Mouse (Mus musculus): ENCODE measurements around the gene Ell.

Ell gene

GRCm38 (mm10) chr8:70597417-70598272, 58.4 kb downstream of the Ell start:
- no peak for DNase-seq (ENCODE audit: low spot score in 2 of 2)

DNA sequence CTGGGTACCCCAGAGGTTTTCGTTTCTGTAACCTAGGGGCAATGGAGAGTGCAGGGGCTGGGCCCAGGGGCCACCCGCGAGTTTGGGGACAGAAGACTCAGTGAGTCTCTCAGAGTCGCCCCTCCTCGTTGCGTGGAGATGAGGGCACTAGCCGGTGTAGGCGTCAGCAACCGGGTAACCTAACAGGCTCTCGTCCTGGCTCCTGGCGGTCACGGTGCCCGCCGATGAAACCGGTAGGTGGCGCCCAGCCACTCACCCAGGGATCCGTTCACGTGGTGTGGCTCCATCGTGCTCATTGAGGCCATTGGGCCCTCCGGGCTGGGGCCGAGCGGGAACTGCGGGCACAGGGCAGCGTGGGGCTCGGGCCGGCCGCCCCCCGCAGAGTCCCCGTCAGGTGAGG, 59.0 kb downstream of the Ell start:
- DNase-seq (ENCODE audit: low spot score in 2 of 2), result peak; percentile 75 to 81

DNA sequence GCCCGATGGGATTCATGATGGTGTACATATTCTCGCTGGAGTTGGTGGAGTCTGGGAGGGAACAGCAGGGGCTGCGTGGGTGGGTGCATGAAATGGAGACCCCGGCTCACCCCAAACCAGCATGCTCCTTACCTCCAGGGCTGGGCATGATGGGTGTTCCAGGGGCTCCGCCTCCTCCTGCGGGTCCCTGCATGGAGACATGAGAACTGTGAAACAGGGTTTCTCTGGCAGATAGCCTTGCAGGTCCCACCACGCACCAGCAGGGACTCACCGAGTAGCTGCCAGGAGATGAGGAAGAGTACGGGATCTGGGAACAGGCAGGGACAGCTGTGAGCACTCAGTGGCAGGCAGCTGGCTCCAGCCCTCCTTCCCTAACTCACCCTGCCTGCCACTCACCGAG, 59.5 kb downstream of the Ell start:
- DNase-seq (ENCODE audit: low spot score in 2 of 2), result no peak

GRCm38 (mm10) chr8:70599507-70600290, 60.4 kb downstream of the Ell start:
- peak in 1 of 2 experiments; percentile 20 for DNase-seq (ENCODE audit: low spot score in 2 of 2)

- no peak for DNase-seq (ENCODE audit: low spot score in 2 of 2)
These were observed 61.4 kb downstream of the Ell start for GRCm38 (mm10) chr8:70600473-70601270.

GRCm38 (mm10) chr8:70601271-70601649, 62.0 kb downstream of the Ell start:
- DNase-seq (ENCODE audit: low spot score in 2 of 2), result peak; percentile 71 to 80

DNA sequence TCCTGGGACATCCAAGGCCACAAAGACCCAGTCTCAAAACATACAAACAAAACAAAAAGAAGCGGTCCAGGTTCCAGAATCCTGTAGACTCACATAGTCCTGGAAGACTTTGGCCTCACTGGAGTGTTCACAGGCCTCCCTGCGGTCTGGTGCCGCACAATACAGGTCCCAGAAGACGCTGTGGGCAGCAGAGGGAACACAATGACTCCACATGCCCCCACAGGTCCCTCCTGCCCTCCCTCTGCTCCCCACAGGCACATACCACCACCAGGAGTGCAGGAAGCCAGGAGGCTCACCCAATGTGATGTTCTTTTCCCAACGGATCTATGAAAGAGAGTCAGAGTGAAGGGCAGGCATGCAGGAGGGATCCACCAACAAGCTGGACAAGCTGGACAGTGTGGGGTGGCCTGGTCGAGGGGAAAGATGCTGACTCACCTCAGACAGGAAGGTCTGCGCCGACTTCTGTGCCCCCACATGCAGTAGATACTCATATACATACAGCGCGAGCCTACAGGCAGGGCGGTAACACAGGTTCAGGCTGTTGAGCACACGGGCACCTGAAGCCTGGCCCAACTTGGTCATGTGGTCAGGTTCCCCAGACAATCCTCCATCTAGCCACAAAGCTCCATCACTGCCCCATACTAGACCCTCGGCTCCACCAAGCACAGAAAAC, 63.0 kb downstream of the Ell start:
- no peak for DNase-seq (ENCODE audit: low spot score in 2 of 2)

DNA sequence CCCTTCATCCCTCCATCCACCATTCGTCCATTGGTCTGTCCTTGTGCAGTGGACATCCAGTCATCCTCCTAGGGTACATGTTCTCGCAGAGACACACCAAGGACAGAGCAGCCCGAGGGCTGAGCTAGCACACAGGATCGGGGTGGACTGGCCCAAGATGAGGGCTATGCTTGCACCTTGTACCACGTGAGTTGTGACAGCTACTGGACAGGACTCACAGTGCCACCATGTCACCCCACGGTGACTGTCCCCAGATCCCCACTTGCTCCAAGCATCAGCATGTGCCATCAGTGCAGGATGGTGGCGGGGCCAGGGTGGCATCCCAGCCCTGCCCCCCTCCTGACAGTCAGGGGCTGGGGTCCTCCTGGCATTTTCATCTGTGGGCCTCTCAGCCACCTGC, 65.3 kb downstream of the Ell start:
- DNase-seq (ENCODE audit: low spot score in 2 of 2), result no peak

GRCm38 (mm10) chr8:70605871-70606779, 66.9 kb downstream of the Ell start:
- no peak for DNase-seq (ENCODE audit: low spot score in 2 of 2)

- no peak for DNase-seq (ENCODE audit: low spot score in 2 of 2)
These were observed 67.7 kb downstream of the Ell start for GRCm38 (mm10) chr8:70606780-70607602.

DNA sequence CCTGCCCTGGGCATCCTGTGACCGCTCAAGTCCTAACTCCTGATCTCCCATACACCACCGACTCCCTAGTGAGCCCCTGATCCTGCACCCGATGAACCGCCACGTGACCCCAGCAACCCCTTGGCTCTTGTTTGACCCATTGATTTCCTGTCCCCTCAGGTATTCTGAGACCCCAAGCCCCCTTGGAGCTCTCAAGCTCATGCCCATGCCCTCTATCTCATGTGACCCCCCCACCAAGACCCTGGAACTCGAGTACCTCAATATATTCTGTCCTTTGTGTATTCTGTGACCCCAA, 68.3 kb downstream of the Ell start:
- DNase-seq (ENCODE audit: low spot score in 2 of 2), result no peak

DNA sequence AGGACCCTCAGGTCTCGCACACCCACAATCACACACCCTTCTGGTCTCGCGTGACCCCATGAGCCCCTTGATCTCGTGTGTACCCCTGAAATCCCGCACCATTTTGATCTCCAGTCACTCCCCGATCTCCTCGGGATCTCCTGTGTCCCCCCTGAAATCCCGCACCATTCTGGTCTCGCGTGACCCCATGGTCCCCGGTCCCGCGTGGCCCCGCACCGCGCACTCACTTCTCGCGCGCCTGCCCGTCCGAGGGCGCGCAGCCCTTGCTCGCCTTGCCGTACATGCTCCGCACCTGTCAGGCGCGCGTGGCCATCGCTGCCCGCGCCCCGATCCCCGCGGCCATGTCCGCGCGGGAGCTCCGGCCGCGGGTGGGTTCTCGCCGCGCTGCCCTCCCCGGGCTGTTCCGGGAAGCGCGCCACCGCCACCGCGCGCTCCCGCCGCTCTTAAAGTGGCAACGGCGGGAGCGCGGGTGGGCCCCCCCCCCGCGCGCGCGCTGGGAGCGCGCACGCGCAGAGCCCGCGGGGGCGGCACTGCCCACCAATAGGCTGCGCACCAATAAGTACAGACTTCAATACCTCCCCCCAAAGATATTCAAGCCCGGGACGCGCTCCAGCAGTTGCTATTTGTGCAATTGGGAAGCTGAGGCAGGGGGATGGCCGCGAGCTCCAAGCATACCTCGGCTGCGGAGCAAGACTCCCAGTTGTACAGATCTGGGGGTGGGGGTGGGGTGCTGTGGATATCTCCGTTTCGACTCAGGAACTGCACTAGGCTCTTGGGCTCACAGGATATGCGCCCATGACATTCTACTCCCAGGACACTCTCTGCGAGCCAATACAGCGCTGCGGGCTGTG, 68.9 kb downstream of the Ell start:
- no peak for DNase-seq (ENCODE audit: low spot score in 2 of 2)

GRCm38 (mm10) chr8:70608749-70609367, 69.6 kb downstream of the Ell start, which contains the start of gene Ssbp4:
TSS of gene Ssbp4 (minus strand) at chr8:70608872.
- DNase-seq (ENCODE audit: low spot score in 2 of 2), result no peak

- DNase-seq (ENCODE audit: low spot score in 2 of 2), result peak; percentile 90 to 91
These were observed 70.2 kb downstream of the Ell start for GRCm38 (mm10) chr8:70609368-70609848.

DNA sequence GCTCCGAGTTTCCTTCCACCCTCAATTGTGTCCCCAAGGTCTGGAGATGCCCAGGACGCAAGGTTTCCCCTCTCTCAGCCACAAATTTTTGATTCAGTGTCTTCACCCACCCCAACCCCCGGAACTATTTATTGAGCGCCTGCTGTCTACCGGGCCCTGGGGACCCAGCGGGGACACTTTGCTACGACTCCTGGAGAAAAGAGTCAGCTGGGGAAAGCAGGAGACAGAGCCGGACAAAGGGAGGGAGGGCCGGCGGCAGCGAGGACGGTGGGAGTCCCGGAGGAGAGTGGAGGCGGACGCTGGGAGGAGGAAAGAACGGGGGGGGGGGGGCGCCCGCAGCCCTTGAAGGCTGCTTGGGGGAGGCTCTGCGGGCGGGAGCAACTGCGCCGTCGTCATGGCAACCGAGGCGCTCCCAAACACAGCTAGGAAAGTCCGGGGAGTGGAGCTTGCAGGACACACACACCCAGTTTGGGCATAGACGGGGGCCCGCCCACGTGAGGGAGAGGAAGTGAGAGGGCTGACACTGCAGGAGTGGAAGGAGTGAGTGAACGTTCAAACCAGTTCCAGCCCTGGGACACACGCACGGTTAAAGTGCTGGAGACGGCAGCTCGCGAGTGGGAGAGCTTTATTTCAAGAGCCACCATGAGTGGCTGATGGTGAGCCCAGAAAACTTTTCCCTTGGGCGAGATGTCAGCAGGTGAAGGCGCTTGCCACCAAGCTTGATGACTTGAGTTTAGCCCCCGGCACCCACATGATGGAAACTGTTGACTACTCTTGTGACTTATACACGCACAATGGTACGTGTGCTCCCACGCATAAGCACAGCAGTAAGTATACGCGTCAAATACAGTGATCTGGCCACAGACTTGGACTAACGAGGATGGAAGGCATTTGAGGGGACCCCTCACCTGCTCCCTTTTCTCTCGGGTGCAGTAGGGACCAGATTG, 70.9 kb downstream of the Ell start:
- peak; percentile 89 to 93 for DNase-seq (ENCODE audit: low spot score in 2 of 2)

DNA sequence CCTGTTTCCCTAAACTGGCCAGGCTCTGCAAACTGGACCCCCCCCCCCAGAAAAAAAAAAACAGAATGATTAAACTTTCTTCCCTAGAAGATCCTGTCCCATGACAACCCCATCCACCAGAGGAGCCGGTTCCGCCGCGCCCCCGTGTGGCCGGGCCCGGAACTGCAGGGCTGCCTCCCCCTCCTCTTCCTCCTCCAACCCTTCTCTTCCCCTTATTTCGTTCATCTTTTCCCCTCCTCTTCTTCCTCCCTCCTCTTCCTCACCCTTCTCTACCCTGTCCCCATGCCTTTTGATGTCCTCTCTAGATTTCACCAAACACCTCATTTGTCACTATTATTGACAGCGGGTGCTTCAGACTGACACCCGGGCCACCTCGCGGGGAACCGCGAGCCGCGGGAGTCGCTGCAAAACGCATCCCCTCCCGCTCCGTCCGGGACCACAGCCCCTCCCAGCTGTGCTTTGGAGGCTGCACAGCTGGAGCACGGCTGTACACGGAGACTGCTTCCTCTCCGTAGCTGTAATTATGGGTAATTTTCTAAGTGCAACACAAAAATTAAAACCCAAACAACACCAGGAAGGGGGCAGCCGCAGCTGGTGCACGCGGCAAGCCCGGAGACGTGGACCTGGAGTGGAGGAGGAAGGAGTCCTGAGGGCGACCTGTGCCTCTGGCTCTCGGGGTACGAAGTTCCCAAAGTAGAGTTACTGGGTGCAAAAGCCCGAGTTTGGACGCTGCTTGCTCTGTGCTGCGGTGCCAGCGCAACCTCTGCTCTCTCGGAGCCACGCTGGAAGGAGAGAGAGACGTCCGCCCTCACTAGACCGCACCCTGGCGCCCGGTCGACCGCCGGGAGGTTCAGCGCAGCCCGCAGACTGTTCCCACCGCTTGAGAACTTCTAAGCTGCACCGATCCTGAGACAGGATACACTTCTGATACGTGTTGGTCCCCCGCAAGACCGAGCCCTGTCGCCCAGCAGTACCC, 71.8 kb downstream of the Ell start:
- DNase-seq (ENCODE audit: low spot score in 2 of 2), result peak; percentile 84 to 91

Data from urinary bladder, postnatal 4 days (tissue).